Mouse (Mus musculus): ENCODE data around the gene Rhox3f. TPM values are rescaled to one million over a fixed set of nuclear protein-coding genes. Genes with fewer than 3 reads are reported as not detected.
"Not testable (repeated sequence)": the region's sequence is repeated elsewhere in the genome, so short reads cannot be mapped to it uniquely, and the experiment has no call there.

The Rhox3f gene
- not detected for polyA plus RNA-seq (2012; fragmentation: generic; extraction: Trizol)
- long read RNA-seq, experiment 1, result 0 reads
- long read RNA-seq, experiment 2, result 0 reads

DNA sequence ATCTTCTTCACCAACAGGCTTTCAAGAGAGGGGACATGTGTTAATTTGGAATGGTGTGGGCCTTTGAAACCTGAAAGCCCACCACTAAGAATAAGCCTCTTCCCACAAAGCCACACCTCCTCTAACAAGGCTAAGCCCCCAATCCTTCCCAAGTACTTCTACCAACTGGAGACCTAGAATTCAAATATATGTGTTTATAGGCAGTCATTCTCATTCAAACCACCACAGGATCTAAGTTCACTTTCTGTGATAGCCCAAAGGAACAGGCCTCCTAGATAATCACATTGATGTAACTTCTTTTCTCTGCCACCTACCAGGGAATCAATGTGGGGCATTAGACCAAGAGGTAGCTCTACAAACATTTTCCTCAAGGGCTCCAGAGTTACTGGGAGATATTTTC, at the start of gene Rhox3f:
TSS of gene Rhox3f (plus strand) at position 301 of the 400 bp plus-strand sequence.
- not testable (repeated sequence) for H3K79me3 ChIP-seq (ENCODE audit: low read depth); H3K36me3 ChIP-seq (ENCODE audit: control insufficient read depth, insufficient read depth); H3K27me3 ChIP-seq (ENCODE audit: control insufficient read depth, insufficient read depth, insufficient read length); H3K79me2 ChIP-seq (ENCODE audit: control insufficient read depth, insufficient read depth); H3K4me3 ChIP-seq (ENCODE audit: insufficient read depth, poor library complexity, severe bottlenecking); H3ac ChIP-seq (ENCODE audit: control insufficient read depth, insufficient read length, low read depth)

DNA sequence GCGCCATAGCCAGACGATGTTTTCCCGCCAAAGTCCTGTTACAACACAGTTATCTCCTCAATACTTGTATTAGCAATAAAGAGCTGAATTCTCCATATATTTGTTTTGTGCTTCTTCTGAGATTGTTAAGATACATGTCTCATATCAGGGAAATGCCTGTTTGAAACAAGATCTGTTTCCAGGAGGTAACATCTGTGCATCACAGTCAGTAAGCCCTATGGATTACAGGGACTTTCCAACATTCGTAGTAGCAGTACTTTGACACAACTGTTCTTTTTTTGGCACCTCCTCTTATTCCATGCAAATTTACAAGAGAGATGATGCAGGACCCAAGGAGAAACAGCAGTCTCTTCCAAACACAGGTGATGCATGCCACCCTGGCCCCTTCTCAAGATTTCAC, 39.1 kb upstream of the Rhox3f start, which contains the start of gene Rhox3e:
TSS of gene Rhox3e (plus strand) at position 301 of the 400 bp plus-strand sequence.
- H3K79me2 ChIP-seq (ENCODE audit: control insufficient read depth, insufficient read depth); H3K79me3 ChIP-seq (ENCODE audit: low read depth); H3K4me3 ChIP-seq (ENCODE audit: insufficient read depth, poor library complexity, severe bottlenecking); H3K27me3 ChIP-seq (ENCODE audit: control insufficient read depth, insufficient read depth, insufficient read length); H3ac ChIP-seq (ENCODE audit: control insufficient read depth, insufficient read length, low read depth); H3K36me3 ChIP-seq (ENCODE audit: control insufficient read depth, insufficient read depth): not testable (repeated sequence)

DNA sequence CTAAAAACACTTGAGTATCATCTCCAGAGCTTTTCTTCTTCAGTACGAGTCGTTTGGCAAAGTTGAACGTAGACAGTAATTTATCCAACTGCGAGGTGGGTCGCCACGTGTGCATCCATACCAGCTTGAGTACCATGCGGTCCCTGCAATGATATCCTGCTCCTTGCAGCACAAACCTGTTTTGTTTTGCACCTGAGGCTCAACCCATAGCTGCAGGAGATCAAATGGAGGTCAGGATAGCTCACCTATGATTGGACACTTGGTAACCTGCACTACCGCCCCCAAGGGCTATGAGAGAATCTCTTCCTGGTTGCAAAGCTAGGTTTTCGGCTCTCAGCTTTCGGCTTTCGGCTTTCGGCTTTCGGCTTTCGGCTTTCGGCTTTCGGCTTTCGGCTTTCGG, 23.7 kb upstream of the Rhox3f start, which contains the start of gene Rhox4e:
TSS of gene Rhox4e (plus strand) at position 301 of the 400 bp plus-strand sequence.
- H3K79me2 ChIP-seq (ENCODE audit: control insufficient read depth, insufficient read depth); H3K79me3 ChIP-seq (ENCODE audit: low read depth); H3K4me3 ChIP-seq (ENCODE audit: insufficient read depth, poor library complexity, severe bottlenecking); H3ac ChIP-seq (ENCODE audit: control insufficient read depth, insufficient read length, low read depth); H3K36me3 ChIP-seq (ENCODE audit: control insufficient read depth, insufficient read depth); H3K27me3 ChIP-seq (ENCODE audit: control insufficient read depth, insufficient read depth, insufficient read length): not testable (repeated sequence)

DNA sequence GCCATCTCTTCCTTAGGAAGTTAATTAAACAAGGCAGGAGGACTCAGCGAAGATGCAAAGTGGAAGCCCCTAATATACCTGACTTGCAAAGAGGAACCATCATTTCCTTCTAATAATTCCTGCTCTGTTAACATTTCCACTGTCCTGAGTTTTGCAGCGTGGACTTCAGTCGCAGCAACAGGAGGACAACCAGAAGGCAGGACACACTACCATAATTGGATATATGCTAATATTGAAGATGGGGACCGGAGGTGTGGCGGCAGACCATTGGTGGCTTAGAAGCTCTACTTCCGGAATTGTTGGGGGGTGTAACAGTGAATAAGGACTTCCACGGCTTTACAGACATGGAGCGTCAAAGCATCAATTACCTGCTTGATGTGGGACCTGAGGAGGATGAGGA, 9.7 kb upstream of the Rhox3f start, which contains the start of gene Rhox2f:
TSS of gene Rhox2f (plus strand) at position 301 of the 400 bp plus-strand sequence.
- not testable (repeated sequence) for H3K27me3 ChIP-seq (ENCODE audit: control insufficient read depth, insufficient read depth, insufficient read length); H3K79me2 ChIP-seq (ENCODE audit: control insufficient read depth, insufficient read depth); H3K4me3 ChIP-seq (ENCODE audit: insufficient read depth, poor library complexity, severe bottlenecking); H3K36me3 ChIP-seq (ENCODE audit: control insufficient read depth, insufficient read depth); H3ac ChIP-seq (ENCODE audit: control insufficient read depth, insufficient read length, low read depth); H3K79me3 ChIP-seq (ENCODE audit: low read depth)

DNA sequence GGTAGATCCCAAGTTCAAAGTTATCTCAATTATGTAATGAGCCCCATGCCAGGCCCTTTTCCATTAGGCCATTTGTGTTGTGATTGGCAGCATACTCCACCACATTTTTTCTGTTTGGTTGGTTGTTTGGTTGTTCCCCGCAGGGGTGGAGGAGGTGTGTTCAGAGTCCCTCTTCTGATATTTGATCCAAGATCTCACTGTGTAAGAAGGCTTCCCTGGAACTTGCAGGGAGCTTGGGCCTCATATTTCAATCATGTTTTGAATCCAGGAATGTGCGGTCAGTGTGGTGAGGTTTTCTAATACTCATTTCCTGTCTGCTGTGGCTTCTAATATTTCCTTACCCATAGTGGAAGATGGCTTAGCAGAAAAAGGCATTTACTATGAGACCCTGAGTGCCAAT, 8.2 kb upstream of the Rhox3f start:
- H3K4me3 ChIP-seq (ENCODE audit: insufficient read depth, poor library complexity, severe bottlenecking); H3K36me3 ChIP-seq (ENCODE audit: control insufficient read depth, insufficient read depth); H3ac ChIP-seq (ENCODE audit: control insufficient read depth, insufficient read length, low read depth); H3K27me3 ChIP-seq (ENCODE audit: control insufficient read depth, insufficient read depth, insufficient read length); H3K79me2 ChIP-seq (ENCODE audit: control insufficient read depth, insufficient read depth); H3K79me3 ChIP-seq (ENCODE audit: low read depth): not testable (repeated sequence)

DNA sequence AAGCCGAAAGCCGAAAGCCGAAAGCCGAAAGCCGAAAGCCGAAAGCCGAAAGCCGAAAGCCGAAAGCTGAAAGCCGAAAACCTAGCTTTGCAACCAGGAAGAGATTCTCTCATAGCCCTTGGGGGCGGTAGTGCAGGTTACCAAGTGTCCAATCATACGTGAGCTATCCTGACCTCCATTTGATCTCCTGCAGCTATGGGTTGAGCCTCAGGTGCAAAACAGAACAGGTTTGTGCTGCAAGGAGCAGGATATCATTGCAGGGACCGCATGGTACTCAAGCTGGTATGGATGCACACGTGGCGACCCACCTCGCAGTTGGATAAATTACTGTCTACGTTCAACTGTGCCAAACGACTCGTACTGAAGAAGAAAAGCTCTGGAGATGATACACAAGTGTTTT, 26.8 kb downstream of the Rhox3f start, which contains the start of gene Rhox4f:
TSS of gene Rhox4f (minus strand) at position 101 of the 400 bp plus-strand sequence.
- not testable (repeated sequence) for H3K79me3 ChIP-seq (ENCODE audit: low read depth); H3ac ChIP-seq (ENCODE audit: control insufficient read depth, insufficient read length, low read depth); H3K36me3 ChIP-seq (ENCODE audit: control insufficient read depth, insufficient read depth); H3K79me2 ChIP-seq (ENCODE audit: control insufficient read depth, insufficient read depth); H3K4me3 ChIP-seq (ENCODE audit: insufficient read depth, poor library complexity, severe bottlenecking); H3K27me3 ChIP-seq (ENCODE audit: control insufficient read depth, insufficient read depth, insufficient read length)

DNA sequence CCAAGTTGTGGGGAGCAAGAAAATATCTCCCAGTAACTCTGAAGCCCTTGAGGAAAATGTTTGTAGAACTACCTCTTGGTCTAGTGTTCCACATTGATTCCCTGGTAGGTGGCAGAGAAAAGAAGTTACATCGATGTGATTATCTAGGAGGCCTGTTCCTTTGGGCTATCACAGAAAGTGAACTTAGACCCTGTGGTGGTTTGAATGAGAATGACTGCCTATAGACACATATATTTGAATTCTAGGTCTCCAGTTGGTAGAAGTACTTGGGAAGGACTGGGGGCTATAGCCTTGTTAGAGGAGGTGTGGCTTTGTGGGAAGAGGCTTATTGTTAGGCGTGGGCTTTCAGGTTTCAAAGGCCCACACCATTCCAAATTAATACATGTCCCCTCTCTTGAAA, 47.7 kb downstream of the Rhox3f start, which contains the start of gene Rhox3g:
TSS of gene Rhox3g (minus strand) at position 101 of the 400 bp plus-strand sequence.
- not testable (repeated sequence) for H3K79me2 ChIP-seq (ENCODE audit: control insufficient read depth, insufficient read depth); H3ac ChIP-seq (ENCODE audit: control insufficient read depth, insufficient read length, low read depth); H3K36me3 ChIP-seq (ENCODE audit: control insufficient read depth, insufficient read depth); H3K27me3 ChIP-seq (ENCODE audit: control insufficient read depth, insufficient read depth, insufficient read length); H3K4me3 ChIP-seq (ENCODE audit: insufficient read depth, poor library complexity, severe bottlenecking); H3K79me3 ChIP-seq (ENCODE audit: low read depth)

Other genes starting within 250 kb of the Rhox3f start
- gene Rhox3a2, start 201.0 kb upstream of the Rhox3f start, polyA plus RNA-seq (2012; fragmentation: generic; extraction: Trizol), result not detected
- not detected for gene Rhox4a2, start 190.1 kb upstream of the Rhox3f start, polyA plus RNA-seq (2012; fragmentation: generic; extraction: Trizol)
- not detected for gene Rhox2b, start 168.9 kb upstream of the Rhox3f start, polyA plus RNA-seq (2012; fragmentation: generic; extraction: Trizol)
- gene Rhox4b, start 148.5 kb upstream of the Rhox3f start, polyA plus RNA-seq (2012; fragmentation: generic; extraction: Trizol), result not detected
- gene Rhox2c, start 127.3 kb upstream of the Rhox3f start, polyA plus RNA-seq (2012; fragmentation: generic; extraction: Trizol), result not detected
- gene Rhox3c, start 122.4 kb upstream of the Rhox3f start, polyA plus RNA-seq (2012; fragmentation: generic; extraction: Trizol), result not detected
- not detected for gene Rhox4c, start 100.7 kb upstream of the Rhox3f start, polyA plus RNA-seq (2012; fragmentation: generic; extraction: Trizol)
- not detected for gene Rhox2d, start 87.6 kb upstream of the Rhox3f start, polyA plus RNA-seq (2012; fragmentation: generic; extraction: Trizol)
- not detected for gene Rhox4d, start 66.6 kb upstream of the Rhox3f start, polyA plus RNA-seq (2012; fragmentation: generic; extraction: Trizol)
- not detected for gene Rhox2e, start 50.5 kb upstream of the Rhox3f start, polyA plus RNA-seq (2012; fragmentation: generic; extraction: Trizol)
- gene Rhox3e, start 39.0 kb upstream of the Rhox3f start, polyA plus RNA-seq (2012; fragmentation: generic; extraction: Trizol), result not detected
- gene Rhox4e, start 23.6 kb upstream of the Rhox3f start, polyA plus RNA-seq (2012; fragmentation: generic; extraction: Trizol), result not detected
- gene Rhox2f, start 9.6 kb upstream of the Rhox3f start, polyA plus RNA-seq (2012; fragmentation: generic; extraction: Trizol), result not detected
- gene Rhox4f, start 26.7 kb downstream of the Rhox3f start, polyA plus RNA-seq (2012; fragmentation: generic; extraction: Trizol), result not detected
- not detected for gene Rhox3g, start 47.6 kb downstream of the Rhox3f start, polyA plus RNA-seq (2012; fragmentation: generic; extraction: Trizol)
- not detected for gene Rhox2g, start 62.5 kb downstream of the Rhox3f start, polyA plus RNA-seq (2012; fragmentation: generic; extraction: Trizol)
- gene Rhox4g, start 70.3 kb downstream of the Rhox3f start, polyA plus RNA-seq (2012; fragmentation: generic; extraction: Trizol), result not detected
- not detected for gene Rhox3h, start 87.8 kb downstream of the Rhox3f start, polyA plus RNA-seq (2012; fragmentation: generic; extraction: Trizol)
- gene Rhox2h, start 92.3 kb downstream of the Rhox3f start, polyA plus RNA-seq (2012; fragmentation: generic; extraction: Trizol), result 0.06 TPM
- gene Rhox5, start 223.8 kb downstream of the Rhox3f start, polyA plus RNA-seq (2012; fragmentation: generic; extraction: Trizol), result 2.4 TPM
- gene Rhox6, start 245.9 kb downstream of the Rhox3f start, polyA plus RNA-seq (2012; fragmentation: generic; extraction: Trizol), result not detected

Data from C2C12 (cell line).